Mouse (Mus musculus): ENCODE measurements around the gene Btbd9. TPM values are rescaled to one million over a fixed set of nuclear protein-coding genes. Genes with fewer than 3 reads are reported as not detected.

Btbd9 gene
- polyA plus RNA-seq, 1 experiment from 2014 or later = 135 TPM

GRCm38 (mm10) chr17:30553027-30553937 is 23.0 kb downstream of the Btbd9 start:
- no peak for ATAC-seq
- H3K9me3 ChIP-seq (ENCODE audit: control insufficient read depth, low read length) = no peaks in the 10 kb centered on the region
- H3K27me3 ChIP-seq (replicated peaks; ENCODE audit: control insufficient read depth, insufficient read depth, low read length) = no peaks in the 10 kb centered on the region
- 75% methylated on average over 4 of the region's 4 CpGs for WGBS
- H3K36me3 ChIP-seq (ENCODE audit: control insufficient read depth, insufficient read depth, low read length) = no peaks in the 10 kb centered on the region
- H3K27ac ChIP-seq (ENCODE audit: low read depth, low read length) = no peak overlapping the region
- H3K4me1 ChIP-seq (ENCODE audit: control insufficient read depth, insufficient read depth, low read depth, low read length) = no peaks in the 10 kb centered on the region
- H3K4me3 ChIP-seq (ENCODE audit: low read length) = no peak overlapping the region
- no peak overlapping the region for H3K4me2 ChIP-seq (ENCODE audit: low read length)
- no peak overlapping the region for H3K9ac ChIP-seq (ENCODE audit: low read depth, low read length)

DNA sequence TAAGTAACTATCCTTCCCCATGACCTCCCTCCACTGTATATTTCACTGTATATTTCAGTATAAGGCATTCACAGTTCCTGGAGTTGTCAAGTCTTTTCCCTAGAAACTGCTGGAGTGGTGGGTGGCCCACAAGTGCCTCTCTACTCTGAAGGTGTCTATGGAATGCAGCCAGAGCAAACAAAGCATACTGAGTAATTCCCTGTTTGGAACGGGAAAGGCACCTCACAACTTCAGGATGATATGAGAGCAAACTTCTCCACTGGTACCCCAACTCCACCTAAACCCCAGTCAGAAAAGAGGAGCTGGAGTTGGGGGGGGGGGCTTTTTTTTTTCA is 25.5 kb downstream of the Btbd9 start:
- Histone ChIP-seq H3K9ac (ENCODE audit: low read depth, low read length) (no peak overlapping the region), H3K4me2 (ENCODE audit: low read length) (no peak overlapping the region), H3K27me3 (replicated peaks; ENCODE audit: control insufficient read depth, insufficient read depth, low read length) (no peaks in the 10 kb centered on the region), H3K36me3 (ENCODE audit: control insufficient read depth, insufficient read depth, low read length) (no peaks in the 10 kb centered on the region), H3K4me3 (ENCODE audit: low read length) (no peak overlapping the region), H3K27ac (ENCODE audit: low read depth, low read length) (no peak overlapping the region), H3K4me1 (ENCODE audit: control insufficient read depth, insufficient read depth, low read depth, low read length) (peaks cover 5% of the 10 kb centered on the region; the same call in 1 of the 2 replicates), H3K9me3 (ENCODE audit: control insufficient read depth, low read length) (no peaks in the 10 kb centered on the region)
- ATAC-seq = no peak
- WGBS = 26% methylated on average over 1 of the region's 1 CpGs

GRCm38 (mm10) chr17:30549899-30550773 is 26.2 kb downstream of the Btbd9 start:
- H3K27ac ChIP-seq (ENCODE audit: low read depth, low read length) = no peak overlapping the region
- no peaks in the 10 kb centered on the region for H3K27me3 ChIP-seq (replicated peaks; ENCODE audit: control insufficient read depth, insufficient read depth, low read length)
- H3K9ac ChIP-seq (ENCODE audit: low read depth, low read length) = no peak overlapping the region
- no peak overlapping the region for H3K4me3 ChIP-seq (ENCODE audit: low read length)
- no peaks in the 10 kb centered on the region for H3K9me3 ChIP-seq (ENCODE audit: control insufficient read depth, low read length)
- no peak overlapping the region for H3K4me2 ChIP-seq (ENCODE audit: low read length)
- H3K4me1 ChIP-seq (ENCODE audit: control insufficient read depth, insufficient read depth, low read depth, low read length) = peaks cover 5% of the 10 kb centered on the region; the same call in 1 of the 2 replicates
- WGBS = 52% methylated on average over 9 of the region's 9 CpGs
- no peaks in the 10 kb centered on the region for H3K36me3 ChIP-seq (ENCODE audit: control insufficient read depth, insufficient read depth, low read length)
- ATAC-seq = no peak

DNA sequence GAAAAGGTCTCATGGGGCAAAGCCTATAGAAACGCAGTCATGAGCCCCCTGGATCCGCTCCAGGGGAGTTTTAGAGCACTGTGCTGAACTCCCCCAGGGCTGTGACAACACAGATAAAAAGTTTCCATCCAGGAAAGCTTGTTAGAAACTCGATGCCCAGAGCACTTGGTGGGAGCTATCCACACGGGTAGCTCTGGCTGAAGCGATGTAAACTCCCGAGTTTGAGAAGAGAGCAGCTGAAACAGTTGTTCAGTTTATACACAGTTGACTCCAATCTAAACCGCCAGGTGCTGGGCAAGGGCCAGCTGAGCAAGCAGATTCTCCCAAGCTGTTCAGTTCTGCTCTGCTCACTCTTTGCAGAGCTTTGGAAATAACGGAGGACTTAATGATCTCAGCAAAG is 37.2 kb downstream of the Btbd9 start:
- Histone ChIP-seq H3K27ac (ENCODE audit: low read depth, low read length) (0 out of 2 replicates have a peak overlapping the region, but pooled peaks have one; percentile 9), H3K4me3 (ENCODE audit: low read length) (no peak overlapping the region), H3K9ac (ENCODE audit: low read depth, low read length) (no peak overlapping the region)

GRCm38 (mm10) chr17:30536651-30537050 is 39.6 kb downstream of the Btbd9 start:
- WGBS = 42% methylated on average over 5 of the region's 5 CpGs
- Histone ChIP-seq H3K36me3 (ENCODE audit: control insufficient read depth, insufficient read depth, low read length) (no peaks in the 10 kb centered on the region), H3K9me3 (ENCODE audit: control insufficient read depth, low read length) (no peaks in the 10 kb centered on the region), H3K4me1 (ENCODE audit: control insufficient read depth, insufficient read depth, low read depth, low read length) (peaks cover 8% of the 10 kb centered on the region), H3K27ac (ENCODE audit: low read depth, low read length) (no peak overlapping the region), H3K27me3 (replicated peaks; ENCODE audit: control insufficient read depth, insufficient read depth, low read length) (no peaks in the 10 kb centered on the region), H3K4me2 (ENCODE audit: low read length) (no peak overlapping the region), H3K4me3 (ENCODE audit: low read length) (no peak overlapping the region), H3K9ac (ENCODE audit: low read depth, low read length) (no peak overlapping the region)
- no peak for ATAC-seq

More for the DNA sequence above, 37.2 kb downstream of the Btbd9 start:
- no peaks in the 10 kb centered on the region for H3K9me3 ChIP-seq (ENCODE audit: control insufficient read depth, low read length)
- ATAC-seq = peak; percentile 46; the same call in 1 of the 2 replicates
- 43% methylated on average over 8 of the region's 8 CpGs for WGBS
- no peaks in the 10 kb centered on the region for H3K27me3 ChIP-seq (replicated peaks; ENCODE audit: control insufficient read depth, insufficient read depth, low read length)
- H3K4me2 ChIP-seq (ENCODE audit: low read length) = no peak overlapping the region
- H3K36me3 ChIP-seq (ENCODE audit: control insufficient read depth, insufficient read depth, low read length) = no peaks in the 10 kb centered on the region
- H3K4me1 ChIP-seq (ENCODE audit: control insufficient read depth, insufficient read depth, low read depth, low read length) = peaks cover 8% of the 10 kb centered on the region

- WGBS = 85% methylated on average over 2 of the region's 2 CpGs
- Histone ChIP-seq H3K9ac (ENCODE audit: low read depth, low read length) (no peak overlapping the region), H3K27ac (ENCODE audit: low read depth, low read length) (no peak overlapping the region), H3K36me3 (ENCODE audit: control insufficient read depth, insufficient read depth, low read length) (no peaks in the 10 kb centered on the region), H3K4me3 (ENCODE audit: low read length) (no peak overlapping the region), H3K27me3 (replicated peaks; ENCODE audit: control insufficient read depth, insufficient read depth, low read length) (no peaks in the 10 kb centered on the region), H3K4me1 (ENCODE audit: control insufficient read depth, insufficient read depth, low read depth, low read length) (no peaks in the 10 kb centered on the region), H3K4me2 (ENCODE audit: low read length) (no peak overlapping the region), H3K9me3 (ENCODE audit: control insufficient read depth, low read length) (no peaks in the 10 kb centered on the region)
- ATAC-seq = no peak
Measured at GRCm38 (mm10) chr17:30533098-30533497, 43.2 kb downstream of the Btbd9 start.

- no peak overlapping the region for H3K4me2 ChIP-seq (ENCODE audit: low read length)
- no peaks in the 10 kb centered on the region for H3K4me1 ChIP-seq (ENCODE audit: control insufficient read depth, insufficient read depth, low read depth, low read length)
- ATAC-seq = no peak
- H3K27ac ChIP-seq (ENCODE audit: low read depth, low read length) = no peak overlapping the region
- H3K4me3 ChIP-seq (ENCODE audit: low read length) = no peak overlapping the region
- WGBS = 53% methylated on average over 4 of the region's 4 CpGs
- H3K36me3 ChIP-seq (ENCODE audit: control insufficient read depth, insufficient read depth, low read length) = no peaks in the 10 kb centered on the region
- H3K9me3 ChIP-seq (ENCODE audit: control insufficient read depth, low read length) = no peaks in the 10 kb centered on the region
- no peaks in the 10 kb centered on the region for H3K27me3 ChIP-seq (replicated peaks; ENCODE audit: control insufficient read depth, insufficient read depth, low read length)
- no peak overlapping the region for H3K9ac ChIP-seq (ENCODE audit: low read depth, low read length)
Measured at GRCm38 (mm10) chr17:30530542-30530940, 45.7 kb downstream of the Btbd9 start.

DNA sequence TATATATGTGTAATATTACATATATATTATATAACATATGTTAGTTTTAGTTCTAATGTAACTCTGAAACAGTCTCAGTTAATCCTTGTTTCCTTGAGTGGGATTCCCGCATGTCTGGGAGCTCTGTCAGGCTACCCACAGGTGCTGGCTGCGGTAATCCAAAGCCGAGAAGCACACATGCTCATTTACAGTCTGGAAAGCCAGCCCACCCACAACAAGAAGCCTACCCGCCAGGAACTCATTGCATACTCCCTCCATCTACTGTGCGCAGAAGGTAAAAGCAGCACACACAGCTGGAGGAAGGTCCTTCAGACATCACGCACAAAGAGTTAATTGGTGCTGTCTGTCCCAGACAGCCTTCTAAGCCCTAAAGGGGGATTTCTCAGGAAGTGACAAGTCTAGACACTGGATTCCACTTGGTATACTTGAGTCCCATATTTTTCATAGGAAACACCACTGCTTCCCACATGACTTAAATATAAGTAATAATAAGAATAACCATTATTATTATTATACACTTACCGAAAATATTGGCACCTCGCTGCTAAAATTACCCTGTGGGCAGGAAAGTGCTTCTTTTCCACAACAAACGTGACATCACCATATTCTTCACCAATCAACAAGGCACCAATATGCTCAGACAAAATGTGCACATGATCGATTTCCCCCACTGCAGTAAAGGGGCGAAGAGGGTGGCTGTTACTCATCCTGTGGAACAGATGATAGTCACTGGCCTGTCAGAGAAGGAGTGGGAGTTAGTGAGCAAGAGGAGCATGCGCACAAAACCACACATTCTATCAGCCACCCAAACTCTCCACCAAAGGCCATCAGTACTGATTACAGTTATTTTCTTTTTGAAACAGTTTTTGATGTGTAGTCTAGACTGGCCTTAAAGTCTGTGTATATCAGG is 46.4 kb downstream of the Btbd9 start:
- Histone ChIP-seq H3K4me3 (ENCODE audit: low read length) (no peak overlapping the region), H3K4me1 (ENCODE audit: control insufficient read depth, insufficient read depth, low read depth, low read length) (no peaks in the 10 kb centered on the region), H3K27me3 (replicated peaks; ENCODE audit: control insufficient read depth, insufficient read depth, low read length) (no peaks in the 10 kb centered on the region), H3K27ac (ENCODE audit: low read depth, low read length) (no peak overlapping the region), H3K9me3 (ENCODE audit: control insufficient read depth, low read length) (no peaks in the 10 kb centered on the region), H3K36me3 (ENCODE audit: control insufficient read depth, insufficient read depth, low read length) (no peaks in the 10 kb centered on the region), H3K4me2 (ENCODE audit: low read length) (no peak overlapping the region), H3K9ac (ENCODE audit: low read depth, low read length) (no peak overlapping the region)
- WGBS = 84% methylated on average over 12 of the region's 12 CpGs
- no peak for ATAC-seq
